ENCODE assay signal across 19 mouse cellular contexts in genomic region chr12:70040981-70041380, GRCm38 (mm10).
"Had no signal": no experiment of that assay in that cellular context is flagged by ENCODE, and none has a peak within 500 bp of the region (broad histone marks: within the 10 kb centered on the region; RNA-seq: fewer than 3 reads in every experiment).

No protein-coding gene starts in this region.

- H3K27ac ChIP-seq: midbrain, embryonic 10.5 days; midbrain, embryonic 12.5 days; neural tube, embryonic 13.5 days; neural tube, embryonic 15.5 days; stomach, embryonic 15.5 days; stomach, postnatal 0 days had no signal

- H3K4me3 ChIP-seq: midbrain, embryonic 10.5 days; midbrain, embryonic 12.5 days; myocyte; neural tube, embryonic 13.5 days; neural tube, embryonic 15.5 days; stomach, embryonic 15.5 days had no signal

- H3K27me3 ChIP-seq: midbrain, embryonic 12.5 days; neural tube, embryonic 13.5 days; neural tube, embryonic 15.5 days; stomach, embryonic 15.5 days had no signal

- H3K4me1 ChIP-seq: midbrain, embryonic 10.5 days; midbrain, embryonic 12.5 days; neural tube, embryonic 13.5 days; neural tube, embryonic 15.5 days; stomach, embryonic 15.5 days had no signal

- H3K4me2 ChIP-seq: lung, embryonic 14.5 days; midbrain, embryonic 12.5 days; neural tube, embryonic 13.5 days; neural tube, embryonic 15.5 days; stomach, embryonic 15.5 days had no signal

- DNase-seq: lung, embryonic 14.5 days; lung, postnatal 10 days; lung, postnatal 4 days; midbrain, embryonic 14.5 days; retina, postnatal 1 day; right cerebral cortex, adult 18-20 months; right cerebral cortex, postnatal 25 days; right cerebral cortex, postnatal 4 days; thymus, adult 2 months; thymus, postnatal 25 days; thymus, postnatal 4 days had no signal

- ATAC-seq: midbrain, embryonic 16.5 days had no signal

- H3K9me3 ChIP-seq: midbrain, embryonic 10.5 days; midbrain, embryonic 12.5 days; neural tube, embryonic 13.5 days; neural tube, embryonic 15.5 days; stomach, embryonic 15.5 days had no signal

- H3K9ac ChIP-seq: lung, embryonic 14.5 days; midbrain, embryonic 12.5 days; neural tube, embryonic 13.5 days; neural tube, embryonic 15.5 days; stomach, embryonic 15.5 days had no signal
